8 mouse cellular contexts compared by ENCODE assay signal in genomic region chr10:89685391-89686138, GRCm38 (mm10). TPM values are rescaled to one million over a fixed set of nuclear protein-coding genes. Genes with fewer than 3 reads are reported as not detected.
DNase-seq lines count a peak whose midpoint lies in the region; ATAC-seq and TF ChIP-seq lines count a peak whose summit lies in the region.

No protein-coding gene starts in this region.

- no peaks in the 10 kb centered on the region for H3K9me3 ChIP-seq in heart, embryonic 11.5 days (replicated peaks; ENCODE audit: control insufficient read depth, low read length)
- H3K9me3 ChIP-seq in heart, embryonic 12.5 days (replicated peaks), result no peaks in the 10 kb centered on the region
- no peaks in the 10 kb centered on the region for H3K9me3 ChIP-seq in limb, embryonic 13.5 days
- no peaks in the 10 kb centered on the region for H3K9me3 ChIP-seq in midbrain, embryonic 16.5 days (replicated peaks; ENCODE audit: control insufficient read depth, low read length, poor library complexity, severe bottlenecking)

- no peak for TF ChIP-seq CTCF in C2C12 (IDR thresholded peaks at IDR 0.05; ENCODE audit: control insufficient read depth, insufficient read depth, insufficient read length)
- no peak for TF ChIP-seq CTCF in bone marrow, adult 2 months (IDR thresholded peaks at IDR 0.05; ENCODE audit: control insufficient read depth, insufficient read depth, low read length)

- peaks cover 40% of the 10 kb centered on the region for H3K79me3 ChIP-seq in C2C12 (ENCODE audit: low read depth)

- peaks cover 5% of the 10 kb centered on the region for H3K4me1 ChIP-seq in heart, embryonic 11.5 days (ENCODE audit: control insufficient read depth, insufficient read depth, low read length)
- no peaks in the 10 kb centered on the region; the same call in 1 of the 2 replicates for H3K4me1 ChIP-seq in bone marrow, adult 2 months (ENCODE audit: control insufficient read depth, insufficient read depth, low read length)
- peaks cover 15% of the 10 kb centered on the region for H3K4me1 ChIP-seq in heart, embryonic 12.5 days (replicated peaks)
- H3K4me1 ChIP-seq in limb, embryonic 13.5 days, result peaks cover 14% of the 10 kb centered on the region
- H3K4me1 ChIP-seq in midbrain, embryonic 16.5 days (ENCODE audit: control insufficient read depth, insufficient read depth, low read length), result peaks cover 20% of the 10 kb centered on the region

- ATAC-seq in heart, embryonic 11.5 days (replicated peaks; ENCODE audit: insufficient number of reproducible peaks, low FRiP score, low TSS enrichment), result peak; percentile 62
- ATAC-seq in heart, embryonic 12.5 days (ENCODE audit: insufficient number of reproducible peaks, low FRiP score), result peak; percentile 76
- ATAC-seq in limb, embryonic 13.5 days (ENCODE audit: low FRiP score, low read depth), result no peak; the same call in none of the 2 replicates
- ATAC-seq in midbrain, embryonic 16.5 days, result no peak; the same call in 1 of the 2 replicates

- H3K4me2 ChIP-seq in heart, embryonic 11.5 days, result peak overlapping the region; percentile 91
- peak overlapping the region; percentile 84 for H3K4me2 ChIP-seq in heart, embryonic 12.5 days
- peak overlapping the region; percentile 86 for H3K4me2 ChIP-seq in limb, embryonic 13.5 days (replicated peaks)
- peak overlapping the region; percentile 49 for H3K4me2 ChIP-seq in midbrain, embryonic 16.5 days (ENCODE audit: low read length)

- peak overlapping the region; percentile 96 for H3ac ChIP-seq in C2C12 (ENCODE audit: control insufficient read depth, insufficient read length, low read depth)

- DNase-seq in heart, postnatal 10 days, result no peak
- no peak for DNase-seq in left cerebral cortex, postnatal 14 days (ENCODE audit: low spot score in 2 of 2)

- peaks cover 57% of the 10 kb centered on the region for H3K79me2 ChIP-seq in C2C12 (ENCODE audit: control insufficient read depth, insufficient read depth)

- intact Hi-C loops in heart, postnatal 10 days (cut with DNase I), result loop anchor here (5.0 kb wide), 1 partner anchor 47 kb away; the partner anchor contains the start of gene Actr6
- intact Hi-C loops in left cerebral cortex, postnatal 14 days (cut with DNase I), result no loop called here

- H3K27ac ChIP-seq in heart, embryonic 11.5 days (ENCODE audit: low read depth, low read length), result peak overlapping the region; percentile 32
- H3K27ac ChIP-seq in bone marrow, adult 2 months (ENCODE audit: control insufficient read depth, insufficient read depth, low read depth, low read length, poor library complexity), result peak overlapping the region; percentile 72
- peak overlapping the region; percentile 44; the same call in 1 of the 2 replicates for H3K27ac ChIP-seq in heart, embryonic 12.5 days (ENCODE audit: poor library complexity, severe bottlenecking)
- H3K27ac ChIP-seq in limb, embryonic 13.5 days, result peak overlapping the region; percentile 55; the same call in 1 of the 2 replicates
- peak overlapping the region; percentile 84 for H3K27ac ChIP-seq in midbrain, embryonic 16.5 days (ENCODE audit: low read length)

- TF ChIP-seq POLR2A in bone marrow, adult 2 months (IDR thresholded peaks at IDR 0.05; ENCODE audit: borderline replicate concordance, control insufficient read depth, low read depth, low read length), result no peak

- no peaks in the 10 kb centered on the region for H3K27me3 ChIP-seq in heart, embryonic 11.5 days (ENCODE audit: control insufficient read depth, insufficient read depth, low read length)
- peaks cover 8% of the 10 kb centered on the region for H3K27me3 ChIP-seq in C2C12 (ENCODE audit: control insufficient read depth, insufficient read depth, insufficient read length)
- no peaks in the 10 kb centered on the region for H3K27me3 ChIP-seq in heart, embryonic 12.5 days (replicated peaks)
- H3K27me3 ChIP-seq in limb, embryonic 13.5 days, result no peaks in the 10 kb centered on the region
- H3K27me3 ChIP-seq in midbrain, embryonic 16.5 days (ENCODE audit: control insufficient read depth, insufficient read depth, low read depth, low read length), result no peaks in the 10 kb centered on the region

- no peaks in the 10 kb centered on the region for H3K36me3 ChIP-seq in heart, embryonic 11.5 days (ENCODE audit: control insufficient read depth, insufficient read depth, low read length)
- H3K36me3 ChIP-seq in C2C12 (ENCODE audit: control insufficient read depth, insufficient read depth), result no peaks in the 10 kb centered on the region
- H3K36me3 ChIP-seq in heart, embryonic 12.5 days, result 0 out of 2 replicates have a peak, but pooled peaks cover 5% of the 10 kb centered on the region
- H3K36me3 ChIP-seq in limb, embryonic 13.5 days, result peaks cover 3% of the 10 kb centered on the region; the same call in 1 of the 2 replicates
- H3K36me3 ChIP-seq in midbrain, embryonic 16.5 days (ENCODE audit: control insufficient read depth, insufficient read depth, low read length), result no peaks in the 10 kb centered on the region

- H3K9ac ChIP-seq in heart, embryonic 11.5 days (ENCODE audit: low read depth, low read length), result peak overlapping the region; percentile 91
- peak overlapping the region; percentile 98 for H3K9ac ChIP-seq in heart, embryonic 12.5 days
- peak overlapping the region; percentile 94 for H3K9ac ChIP-seq in limb, embryonic 13.5 days
- peak overlapping the region; percentile 96 for H3K9ac ChIP-seq in midbrain, embryonic 16.5 days (ENCODE audit: low read depth, low read length)

- 1% methylated on average over 50 of the region's 51 CpGs for WGBS in heart, embryonic 11.5 days (ENCODE audit: insufficient replicate concordance)
- WGBS in bone marrow, adult 2 months, result 2% methylated on average over 51 of the region's 51 CpGs
- WGBS in heart, embryonic 12.5 days, result under 1% methylated on average over 51 of the region's 51 CpGs
- WGBS in limb, embryonic 13.5 days, result under 1% methylated on average over 49 of the region's 51 CpGs
- WGBS in midbrain, embryonic 16.5 days, result under 1% methylated on average over 51 of the region's 51 CpGs

- H3K4me3 ChIP-seq in heart, embryonic 11.5 days (ENCODE audit: low read depth, low read length), result peak overlapping the region; percentile 96
- peak overlapping the region; percentile 97 for H3K4me3 ChIP-seq in C2C12 (ENCODE audit: insufficient read depth, poor library complexity, severe bottlenecking)
- peak overlapping the region; percentile 74 for H3K4me3 ChIP-seq in bone marrow, adult 2 months (replicated peaks; ENCODE audit: control insufficient read depth, low read depth, low read length)
- H3K4me3 ChIP-seq in heart, embryonic 12.5 days, result peak overlapping the region; percentile 99
- peak overlapping the region; percentile 97 for H3K4me3 ChIP-seq in limb, embryonic 13.5 days
- peak overlapping the region; percentile 54 for H3K4me3 ChIP-seq in midbrain, embryonic 16.5 days (ENCODE audit: low read depth, low read length)

TF ChIP-seq in C2C12, 6 proteins besides CTCF, POLR2A, EP300 and RAD21:
- TF ChIP-seq CEBPB (IDR thresholded peaks at IDR 0.05; ENCODE audit: low read depth), result no peak
- TF ChIP-seq USF1 (IDR thresholded peaks at IDR 0.05; ENCODE audit: low read depth), result no peak
- TF ChIP-seq MYOG (IDR thresholded peaks at IDR 0.05; ENCODE audit: control insufficient read depth, extremely low read depth, insufficient read length), result no peak
- TF ChIP-seq MAX (IDR thresholded peaks at IDR 0.05), result no peak
- no peak for TF ChIP-seq FOSL1 (IDR thresholded peaks at IDR 0.05; ENCODE audit: insufficient read depth, low read length, poor library complexity, severe bottlenecking)
- no peak for TF ChIP-seq MYOD1 (IDR thresholded peaks at IDR 0.05; ENCODE audit: control insufficient read depth, insufficient read length, low read depth)
TF ChIP-seq in C2C12: peak in this region for 0.

RNA-seq across cellular contexts. Expression of gene Scyl2, which starts 0.5 kb away (rescaled TPM):
- polyA plus RNA-seq in heart, embryonic 11.5 days (2014; fragmentation: Nextera tagmentation; extraction: Ambion mirVana), result 9.1 and 10.2 TPM in 2 replicates
- 10 to 100 TPM; 21.9 to 23.1 TPM for total RNA-seq in heart, postnatal 10 days (2021)
- 6.7 TPM for polyA plus RNA-seq in C2C12 (2012; fragmentation: generic; extraction: Trizol)
- 8.8 and 11.8 TPM in 2 replicates for polyA plus RNA-seq in bone marrow, adult 2 months (2011; ENCODE audit: insufficient read depth, insufficient read length, low replicate concordance, missing spikeins)
- polyA plus RNA-seq in heart, embryonic 12.5 days (2016; fragmentation: Nextera tagmentation; extraction: Ambion mirVana), result 7.1 TPM in 2 replicates
- 7.4 and 8.0 TPM in 2 replicates for polyA plus RNA-seq in limb, embryonic 13.5 days (2015; fragmentation: Nextera tagmentation; extraction: Ambion mirVana)
- polyA plus RNA-seq in midbrain, embryonic 16.5 days (2015; fragmentation: Nextera tagmentation; extraction: Ambion mirVana), result 7.8 and 9.8 TPM in 2 replicates
- total RNA-seq in left cerebral cortex, postnatal 14 days (2021), result 10 to 100 TPM; 33.0 to 33.5 TPM

RNA-seq across cellular contexts. Expression of gene Actr6, which starts 46.5 kb away (rescaled TPM):
- polyA plus RNA-seq in heart, embryonic 11.5 days (2014; fragmentation: Nextera tagmentation; extraction: Ambion mirVana), result 28.2 and 29.6 TPM in 2 replicates
- total RNA-seq in heart, postnatal 10 days (2021), result 10 to 100 TPM; 11.6 to 11.7 TPM
- 4.2 TPM for polyA plus RNA-seq in C2C12 (2012; fragmentation: generic; extraction: Trizol)
- polyA plus RNA-seq in bone marrow, adult 2 months (2011; ENCODE audit: insufficient read depth, insufficient read length, low replicate concordance, missing spikeins), result 2.7 and 3.7 TPM in 2 replicates
- 27.4 and 27.7 TPM in 2 replicates for polyA plus RNA-seq in heart, embryonic 12.5 days (2016; fragmentation: Nextera tagmentation; extraction: Ambion mirVana)
- polyA plus RNA-seq in limb, embryonic 13.5 days (2015; fragmentation: Nextera tagmentation; extraction: Ambion mirVana), result 41.2 and 41.8 TPM in 2 replicates
- 55.3 and 60.3 TPM in 2 replicates for polyA plus RNA-seq in midbrain, embryonic 16.5 days (2015; fragmentation: Nextera tagmentation; extraction: Ambion mirVana)
- total RNA-seq in left cerebral cortex, postnatal 14 days (2021), result 10 to 100 TPM; 22.5 to 23.1 TPM

RNA-seq across cellular contexts. Expression of gene Uhrf1bp1l, which starts 59.2 kb away (rescaled TPM):
- polyA plus RNA-seq in heart, embryonic 11.5 days (2014; fragmentation: Nextera tagmentation; extraction: Ambion mirVana), result 21.3 and 22.9 TPM in 2 replicates
- 10 to 100 TPM; 23.1 to 36.8 TPM for total RNA-seq in heart, postnatal 10 days (2021)
- polyA plus RNA-seq in C2C12 (2012; fragmentation: generic; extraction: Trizol), result 28.6 TPM
- polyA plus RNA-seq in bone marrow, adult 2 months (2011; ENCODE audit: insufficient read depth, insufficient read length, low replicate concordance, missing spikeins), result 10.0 and 20.4 TPM in 2 replicates
- polyA plus RNA-seq in heart, embryonic 12.5 days (2016; fragmentation: Nextera tagmentation; extraction: Ambion mirVana), result 21.9 and 25.3 TPM in 2 replicates
- polyA plus RNA-seq in limb, embryonic 13.5 days (2015; fragmentation: Nextera tagmentation; extraction: Ambion mirVana), result 26.3 and 28.0 TPM in 2 replicates
- polyA plus RNA-seq in midbrain, embryonic 16.5 days (2015; fragmentation: Nextera tagmentation; extraction: Ambion mirVana), result 30.7 and 32.9 TPM in 2 replicates
- 10 to 100 TPM; 88.6 to 90.2 TPM for total RNA-seq in left cerebral cortex, postnatal 14 days (2021)

Comparison
In these comparisons a context has a peak if more than half of its experiments do, and no peak if none do; other contexts are left out.
1. ATAC-seq: peak in heart, embryonic 11.5 days (single experiment) and heart, embryonic 12.5 days (single experiment); none in limb, embryonic 13.5 days (single experiment) and midbrain, embryonic 16.5 days (single experiment).
2. H3K27ac ChIP-seq: peak in every context shown above with its lines; median percentile 84 in midbrain, embryonic 16.5 days; 72 in bone marrow, adult 2 months; 55 in limb, embryonic 13.5 days; 44 in heart, embryonic 12.5 days; 32 in heart, embryonic 11.5 days.
3. Peak in every context shown above with its lines, with median percentiles within 50 percentile points of each other: H3K4me2 ChIP-seq, H3K4me3 ChIP-seq and H3K9ac ChIP-seq.